Mouse (Mus musculus) heart, adult 2 months (tissue): ENCODE measurements around the gene Ugt1a7c.
"Not testable (repeated sequence)": the region's sequence is repeated elsewhere in the genome, so short reads cannot be mapped to it uniquely, and the experiment has no call there.

Experiments
- CTCF ChIP-seq: fragments of 200-600 bp; IDR thresholded peaks from 2 replicates; pipeline ENCODE4 v1.8.1; 2022; ENCODE audit warnings: antibody characterized with exemption, mild to moderate bottlenecking, moderate library complexity
- POLR2A ChIP-seq: fragments of 200-500 bp; IDR thresholded peaks from 2 replicates; pipeline ENCODE4 v1.6.1; 2011; ENCODE audit warnings: mild to moderate bottlenecking, low read depth, low read length, control low read depth; ENCODE audit not compliant: insufficient read depth

DNA sequence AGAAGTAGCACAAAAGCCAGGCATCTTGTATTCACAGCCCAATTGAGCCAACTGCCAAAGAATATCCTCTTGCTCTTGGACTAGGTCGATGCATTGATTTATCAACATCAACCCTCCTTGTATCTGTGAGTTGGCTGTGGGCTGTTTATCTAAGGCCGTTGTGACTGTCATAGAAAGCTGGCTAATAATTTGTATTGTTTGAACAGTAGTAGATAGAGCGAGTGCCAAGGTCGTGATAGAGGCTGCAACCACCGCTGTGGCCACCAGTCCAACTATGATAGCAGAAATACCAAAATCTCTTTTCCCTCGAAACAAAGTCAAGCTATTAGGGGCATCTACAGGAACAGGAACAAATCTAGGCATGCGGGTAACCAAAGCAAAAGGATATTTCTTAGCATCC is 77.3 kb downstream of the Ugt1a7c start:
- not testable (repeated sequence) for TF ChIP-seq POLR2A, CTCF
